Mouse (Mus musculus) midbrain, embryonic 14.5 days (tissue): ENCODE data around the gene Arhgef3. TPM values are rescaled to one million over a fixed set of nuclear protein-coding genes. Genes with fewer than 3 reads are reported as not detected.
A peak's percentile ranks its signal among the peaks of the same experiment; 100 is the strongest.

Experiments
- ATAC-seq: fragments of 200-750 bp; cut with Nextera tagmentation; 2 replicates; pipeline ENCODE4 v1.8.0; 2017; ENCODE audit warnings: moderate number of reproducible peaks, moderate library complexity; ENCODE audit not compliant: low FRiP score, low TSS enrichment
- DNase-seq: peaks from one replicate; pipeline ENCODE4 v3.0.0-alpha.2; 2015
- H3K27ac ChIP-seq: fragments of 300-500 bp; sonication (generic); replicated peaks from 2 replicates; pipeline ENCODE4 v1.5.1; 2014; ENCODE audit warnings: mild to moderate bottlenecking, low read depth, low read length, moderate library complexity
- H3K27me3 ChIP-seq: fragments of 300-500 bp; sonication (generic); 2 replicates; pipeline ENCODE4 v1.6.1; 2014; ENCODE audit warnings: low read length, control low read depth, mixed read lengths; ENCODE audit not compliant: control insufficient read depth, insufficient read depth
- H3K36me3 ChIP-seq: fragments of 300-500 bp; sonication (generic); 2 replicates; pipeline ENCODE4 v1.6.1; 2014; ENCODE audit warnings: low read length, control low read depth; ENCODE audit not compliant: control insufficient read depth, insufficient read depth
- H3K4me1 ChIP-seq: fragments of 300-500 bp; sonication (generic); 2 replicates; pipeline ENCODE4 v1.6.1; 2014; ENCODE audit warnings: mild to moderate bottlenecking, antibody characterized with exemption, low read length, control low read depth; ENCODE audit not compliant: control insufficient read depth, insufficient read depth
- H3K4me2 ChIP-seq: fragments of 300-500 bp; sonication (generic); 2 replicates; pipeline ENCODE4 v1.6.1; 2014; ENCODE audit warnings: mild to moderate bottlenecking, low read length, moderate library complexity
- H3K4me3 ChIP-seq: fragments of 300-500 bp; sonication (generic); replicated peaks from 2 replicates; pipeline ENCODE4 v1.5.1; 2014; ENCODE audit warnings: low read depth, low read length
- H3K9ac ChIP-seq: fragments of 300-500 bp; sonication (generic); replicated peaks from 2 replicates; pipeline ENCODE4 v1.6.1; 2014; ENCODE audit warnings: mild to moderate bottlenecking, low read length, moderate library complexity
- H3K9me3 ChIP-seq: fragments of 300-500 bp; sonication (generic); 2 replicates; pipeline ENCODE4 v1.6.1; 2016; ENCODE audit warnings: low read length, control low read depth, mixed read lengths; ENCODE audit not compliant: control insufficient read depth
- WGBS: fragments of 180-500 bp; shearing (Covaris S2); extraction: QIAGEN DNeasy Blood & Tissue Kit; methylation state at CpG from one replicate; pipeline ENCODE4 v1.1.7; 2014; 5-methylcytosine and 5-hydroxymethylcytosine counted together
- polyA plus RNA-seq: library from polyadenylated mRNA; unstranded; fragments of >200 nt; fragmentation: Nextera tagmentation; extraction: Ambion mirVana; gene quantifications from 2 replicates; pipeline ENCODE4 v1.2.1, GENCODE M21; 2014

Arhgef3 gene
- polyA plus RNA-seq, 1 experiment from 2014 or later, result 5.3 TPM

DNA sequence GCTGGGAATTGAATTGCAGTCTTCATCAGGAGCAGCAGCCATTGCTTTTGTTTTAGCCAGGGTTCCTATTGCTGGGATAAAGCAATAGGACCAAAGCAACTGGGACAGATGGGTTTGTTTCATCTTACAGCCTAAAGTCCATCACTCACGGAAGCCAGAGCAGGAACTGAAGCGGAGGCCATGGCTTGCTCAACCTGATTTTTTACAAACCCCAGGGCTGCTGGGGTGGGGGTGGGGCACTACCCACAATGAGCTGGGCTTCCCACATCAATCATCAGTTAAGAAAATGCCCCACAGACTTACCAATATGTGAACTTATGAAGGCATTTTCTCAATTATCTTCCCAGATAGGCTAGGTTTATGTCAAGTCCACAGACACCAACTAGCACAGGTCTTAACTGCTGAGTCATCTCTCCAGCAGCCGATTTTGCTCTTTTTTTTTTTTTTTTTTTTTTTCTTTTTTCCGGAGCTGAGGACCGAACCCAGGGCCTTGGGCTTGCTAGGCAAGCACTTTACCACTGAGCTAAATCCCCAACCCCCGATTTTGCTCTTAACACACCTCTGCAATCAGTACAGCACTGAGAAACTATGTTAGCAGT is 59.6 kb downstream of the Arhgef3 start:
- 82% methylated on average over 6 of the region's 6 CpGs for WGBS

DNA sequence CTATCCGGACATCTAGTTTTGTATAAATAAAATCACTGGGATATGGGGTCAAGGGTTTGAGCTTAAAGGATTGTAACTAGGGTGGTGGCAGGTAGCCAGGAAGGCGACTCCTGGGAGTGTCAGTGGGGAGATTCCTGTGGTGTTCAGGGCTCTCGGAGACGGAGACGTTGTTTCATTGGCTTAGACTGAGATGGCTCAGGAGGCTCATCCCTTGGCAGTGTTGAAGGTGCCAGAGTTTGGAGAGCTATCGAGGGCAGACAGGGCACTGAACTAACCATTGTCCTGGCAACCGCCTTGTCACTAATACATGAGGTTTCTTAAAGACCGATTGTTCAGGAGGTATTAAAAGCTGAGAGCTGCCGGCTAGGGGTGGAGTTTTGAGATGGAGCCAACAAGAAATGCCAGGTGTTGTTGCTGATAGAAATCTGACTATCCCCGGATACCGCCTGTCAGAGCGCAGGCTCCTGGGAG is 60.2 kb downstream of the Arhgef3 start:
- 61% methylated on average over 12 of the region's 12 CpGs for WGBS
- Histone ChIP-seq H3K9me3 (no peaks in the 10 kb centered on the region), H3K9ac (no peak overlapping the region), H3K4me3 (no peak overlapping the region), H3K36me3 (no peaks in the 10 kb centered on the region), H3K27ac (no peak overlapping the region), H3K4me1 (no peaks in the 10 kb centered on the region), H3K4me2 (no peak overlapping the region), H3K27me3 (no peaks in the 10 kb centered on the region)
- ATAC-seq (no peak), DNase-seq (no peak)

More for the DNA sequence above, 59.6 kb downstream of the Arhgef3 start:
- no peaks in the 10 kb centered on the region for H3K27me3 ChIP-seq
- no peak for DNase-seq
- no peak overlapping the region for H3K27ac ChIP-seq
- H3K4me3 ChIP-seq, result no peak overlapping the region
- no peak for ATAC-seq
- no peak overlapping the region for H3K9ac ChIP-seq
- H3K9me3 ChIP-seq, result no peaks in the 10 kb centered on the region
- no peaks in the 10 kb centered on the region for H3K4me1 ChIP-seq
- H3K36me3 ChIP-seq, result no peaks in the 10 kb centered on the region
- H3K4me2 ChIP-seq, result no peak overlapping the region

DNA sequence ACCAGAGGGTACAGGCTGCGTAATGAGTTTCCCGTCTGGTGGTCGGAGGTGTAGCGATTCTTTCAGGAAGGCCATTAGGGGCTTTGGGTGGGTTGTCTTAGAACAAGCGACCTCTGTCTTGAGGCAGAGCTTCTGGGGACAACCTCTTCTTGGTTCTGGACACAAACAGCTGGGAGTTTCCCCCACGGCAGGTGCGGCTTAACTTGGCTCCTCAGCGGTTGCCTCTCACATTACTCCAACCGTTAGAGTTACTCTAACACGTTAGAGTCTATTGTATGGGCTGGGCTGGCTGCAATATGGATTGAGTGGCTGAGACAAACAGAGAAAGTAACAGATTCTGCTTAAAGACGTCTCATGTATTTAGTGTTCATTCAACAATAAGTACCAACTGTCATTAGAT is 60.6 kb downstream of the Arhgef3 start:
- DNase-seq (no peak), ATAC-seq (no peak)
- no peaks in the 10 kb centered on the region for H3K27me3 ChIP-seq
- H3K4me2 ChIP-seq, result no peak overlapping the region
- 77% methylated on average over 11 of the region's 11 CpGs for WGBS
- H3K4me1 ChIP-seq, result no peaks in the 10 kb centered on the region
- H3K9ac ChIP-seq, result no peak overlapping the region
- H3K27ac ChIP-seq, result no peak overlapping the region
- no peaks in the 10 kb centered on the region for H3K36me3 ChIP-seq
- H3K4me3 ChIP-seq, result no peak overlapping the region
- no peaks in the 10 kb centered on the region for H3K9me3 ChIP-seq

DNA sequence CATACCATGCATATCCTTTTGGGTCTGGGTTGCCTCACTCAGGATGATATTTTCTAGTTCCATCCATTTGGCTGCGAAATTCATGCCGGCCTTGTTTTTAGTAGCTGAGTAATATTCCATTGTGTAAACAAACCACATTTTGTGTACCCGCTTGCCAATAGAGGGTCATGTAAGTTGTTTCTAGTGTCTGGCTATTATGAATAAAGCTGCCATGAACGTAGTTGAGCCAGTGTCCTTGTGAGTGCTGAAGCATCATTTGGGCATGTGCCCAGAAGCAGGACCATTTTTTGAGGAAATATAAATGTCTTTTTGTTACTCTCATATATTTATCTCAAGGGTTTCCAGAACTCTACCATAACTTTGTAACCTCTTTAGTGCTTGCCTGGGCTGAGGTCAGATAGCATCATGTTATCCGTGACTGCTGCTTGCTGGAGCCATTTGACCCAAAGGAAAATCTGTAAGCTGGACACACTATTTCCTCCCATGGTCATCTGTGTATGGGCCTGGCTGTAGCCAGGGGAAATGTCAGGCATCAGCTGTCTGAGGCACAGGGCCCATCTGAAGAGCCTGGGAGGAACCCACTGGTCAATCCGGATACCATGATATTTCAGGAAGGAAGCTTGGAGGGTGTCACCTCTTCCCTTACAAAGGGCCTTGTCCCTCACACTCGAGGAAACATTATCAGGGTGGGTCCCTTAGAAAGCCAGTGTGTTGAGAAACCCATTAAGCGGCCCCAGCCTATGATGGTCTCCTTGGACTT is 63.3 kb downstream of the Arhgef3 start:
- H3K4me3 ChIP-seq, result no peak overlapping the region
- no peaks in the 10 kb centered on the region for H3K4me1 ChIP-seq
- H3K9me3 ChIP-seq, result no peaks in the 10 kb centered on the region
- H3K36me3 ChIP-seq, result no peaks in the 10 kb centered on the region
- 92% methylated on average over 8 of the region's 8 CpGs for WGBS
- ATAC-seq (no peak), DNase-seq (no peak)
- H3K27me3 ChIP-seq, result no peaks in the 10 kb centered on the region
- no peak overlapping the region for H3K9ac ChIP-seq
- no peak overlapping the region for H3K27ac ChIP-seq
- H3K4me2 ChIP-seq, result no peak overlapping the region

DNA sequence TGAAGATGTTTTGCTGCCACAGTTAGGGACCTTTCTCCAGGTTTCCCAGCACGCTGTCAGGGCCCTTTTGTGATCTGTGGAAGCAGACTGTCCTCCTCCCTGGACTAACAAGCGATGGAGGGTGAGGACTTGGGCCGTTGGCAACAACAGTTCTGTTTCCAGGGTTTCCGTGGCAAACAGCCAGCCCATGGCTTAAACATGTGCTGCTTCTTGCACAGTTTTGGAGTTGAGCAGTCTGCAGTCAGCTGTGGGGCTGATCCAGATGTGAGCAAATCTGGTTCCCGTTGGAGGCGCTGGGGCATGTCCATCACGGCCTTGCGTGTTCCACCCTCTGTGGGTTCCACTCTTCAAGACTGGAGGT is 63.8 kb downstream of the Arhgef3 start:
- no peak for ATAC-seq
- Histone ChIP-seq H3K9ac (no peak overlapping the region), H3K9me3 (no peaks in the 10 kb centered on the region), H3K4me3 (no peak overlapping the region), H3K4me1 (no peaks in the 10 kb centered on the region), H3K36me3 (no peaks in the 10 kb centered on the region), H3K27me3 (no peaks in the 10 kb centered on the region), H3K4me2 (no peak overlapping the region), H3K27ac (no peak overlapping the region)
- 83% methylated on average over 8 of the region's 8 CpGs for WGBS
- DNase-seq, result peak; percentile 69

DNA sequence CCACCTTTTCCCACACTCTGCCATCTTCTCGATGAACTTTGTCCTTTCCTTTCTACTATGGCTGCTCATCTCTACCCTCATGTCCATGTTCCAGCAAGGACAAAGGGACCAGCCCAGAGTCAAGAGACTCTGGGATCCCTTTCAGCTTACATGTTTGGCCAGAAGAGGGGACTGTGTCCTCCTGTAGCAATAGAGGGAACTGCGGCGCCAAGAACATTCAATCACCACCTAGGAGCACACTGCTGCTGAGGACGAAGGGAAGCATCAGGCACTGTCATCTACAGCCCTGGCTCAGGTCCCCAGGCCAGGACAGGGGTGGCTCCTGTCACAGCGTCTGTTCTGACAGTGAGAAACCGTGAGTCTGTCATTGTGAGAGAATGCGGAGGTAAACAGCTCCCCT is 65.1 kb downstream of the Arhgef3 start:
- H3K4me3 ChIP-seq, result no peak overlapping the region
- H3K27me3 ChIP-seq, result no peaks in the 10 kb centered on the region
- DNase-seq (no peak), ATAC-seq (no peak)
- H3K36me3 ChIP-seq, result no peaks in the 10 kb centered on the region
- no peak overlapping the region for H3K4me2 ChIP-seq
- 91% methylated on average over 7 of the region's 7 CpGs for WGBS
- no peaks in the 10 kb centered on the region for H3K4me1 ChIP-seq
- no peaks in the 10 kb centered on the region for H3K9me3 ChIP-seq
- no peak overlapping the region for H3K9ac ChIP-seq
- H3K27ac ChIP-seq, result no peak overlapping the region

DNA sequence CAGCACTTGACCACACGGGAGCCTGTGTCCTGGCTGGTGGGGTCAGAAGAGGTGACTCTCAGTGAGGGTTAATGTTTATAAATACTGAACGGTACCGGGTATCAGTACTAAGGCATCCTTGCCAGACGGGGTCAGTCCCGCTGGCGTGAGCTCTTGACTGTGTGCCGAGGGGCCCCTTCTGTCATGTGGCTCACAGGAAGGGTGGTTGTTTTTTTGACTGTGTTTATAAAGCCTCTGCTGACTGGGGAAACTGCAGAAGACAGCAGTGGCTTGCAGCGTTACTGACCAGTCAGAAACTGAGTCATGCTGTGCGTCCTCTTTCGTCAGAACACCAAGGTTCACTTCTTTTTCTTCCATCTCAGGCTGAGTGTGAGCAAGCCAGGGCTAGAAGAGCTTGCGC is 67.4 kb downstream of the Arhgef3 start:
- 84% methylated on average over 11 of the region's 11 CpGs for WGBS
- Histone ChIP-seq H3K4me1 (no peaks in the 10 kb centered on the region), H3K27me3 (no peaks in the 10 kb centered on the region), H3K4me2 (no peak overlapping the region), H3K36me3 (no peaks in the 10 kb centered on the region), H3K9me3 (no peaks in the 10 kb centered on the region), H3K4me3 (no peak overlapping the region), H3K9ac (no peak overlapping the region), H3K27ac (no peak overlapping the region)
- ATAC-seq, result no peak
- DNase-seq, result no peak

DNA sequence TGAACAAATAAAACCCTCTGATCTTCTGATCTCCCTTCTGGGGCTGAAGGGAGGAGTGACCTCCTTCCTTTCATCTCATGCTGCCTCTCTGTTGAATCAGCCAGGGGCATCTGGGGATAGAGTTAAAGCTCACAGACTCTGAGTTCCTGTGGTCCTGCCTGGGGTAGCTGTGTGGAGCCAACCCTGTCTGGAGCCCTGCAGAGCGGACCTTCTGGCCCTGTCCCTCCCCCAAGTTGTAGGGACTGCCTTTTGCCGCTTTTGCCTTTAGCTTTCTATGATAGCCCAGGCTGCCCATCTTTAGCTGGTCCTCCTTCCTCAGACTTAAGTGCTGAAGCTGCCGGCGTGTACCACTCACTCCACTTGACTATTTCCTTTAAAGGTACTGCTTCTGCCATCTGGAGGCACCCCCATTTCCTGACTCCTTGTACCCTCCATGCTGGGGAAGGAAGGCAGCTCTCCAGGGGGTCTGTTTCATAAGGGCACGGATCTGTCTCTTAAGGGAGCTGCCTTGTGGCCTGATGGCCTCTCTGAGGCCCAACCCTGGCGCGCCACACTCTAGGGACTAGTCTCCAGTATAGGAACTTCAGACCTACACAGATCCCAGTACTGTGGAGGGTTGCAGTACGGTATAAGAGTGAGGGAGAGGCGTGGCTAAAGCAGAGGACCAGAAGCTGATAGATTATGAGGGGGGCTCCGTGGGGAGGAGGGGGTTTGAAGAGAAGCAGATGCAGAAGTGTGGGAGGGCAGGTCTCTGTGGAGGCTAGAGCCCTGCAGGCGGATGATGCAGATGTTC is 68.1 kb downstream of the Arhgef3 start:
- H3K4me2 ChIP-seq, result no peak overlapping the region
- H3K4me1 ChIP-seq, result no peaks in the 10 kb centered on the region
- DNase-seq (no peak), ATAC-seq (no peak)
- H3K9ac ChIP-seq, result no peak overlapping the region
- H3K27me3 ChIP-seq, result no peaks in the 10 kb centered on the region
- no peak overlapping the region for H3K27ac ChIP-seq
- no peaks in the 10 kb centered on the region for H3K9me3 ChIP-seq
- WGBS, result 71% methylated on average over 11 of the region's 11 CpGs
- H3K4me3 ChIP-seq, result no peak overlapping the region
- no peaks in the 10 kb centered on the region for H3K36me3 ChIP-seq
